19 mouse cellular contexts compared by ENCODE assay signal in the genomic region with DNA sequence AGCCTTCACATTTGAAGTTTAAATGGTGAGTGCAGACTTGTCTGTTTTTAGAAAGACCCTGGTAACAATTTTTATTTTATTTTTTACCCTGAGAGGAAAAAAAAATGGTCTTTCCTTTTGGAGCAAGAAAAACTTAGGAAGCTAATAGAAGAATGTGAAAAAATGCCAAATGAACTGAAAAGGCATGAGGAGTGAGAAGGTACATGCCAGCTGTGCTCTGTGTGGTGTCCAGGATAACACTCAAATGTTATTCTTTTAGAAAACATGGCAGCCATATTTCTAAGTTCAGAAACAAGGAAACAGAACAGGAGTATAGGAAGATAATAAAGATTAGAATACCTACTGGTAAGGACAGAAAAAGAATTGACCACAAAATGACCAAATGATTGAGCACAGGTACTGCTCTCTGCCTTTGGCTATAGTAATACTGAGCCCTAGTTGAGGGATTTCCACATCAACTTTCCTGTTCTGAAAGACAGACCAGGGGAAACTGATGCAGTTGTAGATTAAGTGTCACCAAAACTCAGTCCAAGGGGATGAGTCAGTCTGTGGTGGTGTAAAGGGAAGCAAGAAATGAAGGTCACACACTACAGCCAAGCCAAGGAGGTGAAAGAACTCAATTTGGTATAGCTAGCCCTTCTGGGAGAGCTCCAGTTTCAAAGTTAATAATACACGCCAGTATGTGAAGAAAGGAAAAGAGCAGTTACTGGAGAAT.
"Had no signal": no experiment of that assay in that cellular context is flagged by ENCODE, and none has a peak within 500 bp of the region (broad histone marks: within the 10 kb centered on the region; RNA-seq: fewer than 3 reads in every experiment).

No protein-coding gene starts in this region.

- H3K27me3 ChIP-seq: limb, embryonic 12.5 days; limb, embryonic 15.5 days; liver, embryonic 12.5 days; liver, embryonic 15.5 days; megakaryocyte, embryonic 14.5 days; midbrain, embryonic 13.5 days; neural tube, embryonic 13.5 days had no signal

- H3K4me1 ChIP-seq: limb, embryonic 12.5 days; limb, embryonic 15.5 days; liver, embryonic 12.5 days; liver, embryonic 15.5 days; megakaryocyte, embryonic 14.5 days; midbrain, embryonic 10.5 days; midbrain, embryonic 13.5 days had no signal

- H3K27ac ChIP-seq: limb, embryonic 12.5 days; limb, embryonic 15.5 days; liver, embryonic 12.5 days; liver, embryonic 15.5 days; midbrain, embryonic 10.5 days; midbrain, embryonic 13.5 days; neural tube, embryonic 13.5 days had no signal

- H3K4me3 ChIP-seq: limb, embryonic 12.5 days; limb, embryonic 15.5 days; liver, embryonic 12.5 days; liver, embryonic 15.5 days; megakaryocyte, embryonic 14.5 days; midbrain, embryonic 10.5 days; midbrain, embryonic 13.5 days; myocyte; neural tube, embryonic 13.5 days had no signal

- DNase-seq: kidney, adult 18-20 months; kidney, adult 9 months; kidney, postnatal 14 days; kidney, postnatal 4 days; left cerebral cortex, postnatal 4 days; retina, postnatal 1 day; thymus, adult 18-20 months; thymus, postnatal 36 days had no signal

- H3K4me2 ChIP-seq: limb, embryonic 12.5 days; limb, embryonic 15.5 days; liver, embryonic 12.5 days; liver, embryonic 15.5 days; midbrain, embryonic 13.5 days; neural tube, embryonic 13.5 days had no signal

- H3K9ac ChIP-seq: limb, embryonic 12.5 days; limb, embryonic 15.5 days; liver, embryonic 12.5 days; liver, embryonic 15.5 days; midbrain, embryonic 13.5 days; neural tube, embryonic 13.5 days had no signal

- ATAC-seq: intestine, embryonic 16.5 days; liver, embryonic 12.5 days; midbrain, embryonic 13.5 days; midbrain, embryonic 16.5 days had no signal

- H3K9me3 ChIP-seq: limb, embryonic 15.5 days; liver, embryonic 12.5 days; liver, embryonic 15.5 days; megakaryocyte, embryonic 14.5 days; midbrain, embryonic 10.5 days; midbrain, embryonic 13.5 days; neural tube, embryonic 13.5 days had no signal

- H3K36me3 ChIP-seq: limb, embryonic 12.5 days; limb, embryonic 15.5 days; liver, embryonic 12.5 days; liver, embryonic 15.5 days; midbrain, embryonic 10.5 days; midbrain, embryonic 13.5 days; neural tube, embryonic 13.5 days had no signal
